24 mouse cellular contexts compared by ENCODE assay signal in the genomic region with DNA sequence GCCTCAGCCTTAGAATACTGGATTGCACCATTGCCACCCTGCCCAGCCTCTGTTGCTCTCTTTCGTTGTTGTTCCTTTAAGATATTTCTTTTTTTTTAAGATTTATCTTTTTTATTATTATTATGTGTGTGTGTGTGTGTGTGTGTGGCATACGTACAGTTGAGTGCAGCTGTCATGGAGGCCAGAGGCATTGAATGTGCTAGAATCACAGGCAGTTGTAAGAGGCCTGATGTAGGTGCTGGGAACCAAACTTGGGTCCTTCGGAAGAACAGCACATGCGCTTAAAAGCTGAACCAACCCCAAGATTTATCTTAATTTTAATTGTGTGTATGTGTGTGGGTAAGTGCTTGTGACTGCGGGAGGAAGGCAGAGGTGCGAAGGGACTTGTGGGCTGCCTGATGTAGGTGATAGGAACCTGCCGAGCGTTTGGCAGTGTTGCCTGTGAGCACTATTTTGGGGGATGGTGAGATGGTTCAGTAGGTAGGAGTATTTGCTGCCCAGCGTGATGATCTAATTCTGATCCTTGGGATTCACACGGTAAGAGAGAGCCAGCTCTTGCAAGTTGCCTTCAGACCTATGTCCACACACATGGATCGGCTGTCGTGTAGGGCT. TPM values are rescaled to one million over a fixed set of nuclear protein-coding genes. Genes with fewer than 3 reads are reported as not detected.
A peak's percentile ranks its signal among the peaks of the same experiment; 100 is the strongest.
DNase-seq lines count a peak whose midpoint lies in the region; ATAC-seq and TF ChIP-seq lines count a peak whose summit lies in the region.
"Had no signal": no experiment of that assay in that cellular context is flagged by ENCODE, and none has a peak within 500 bp of the region (broad histone marks: within the 10 kb centered on the region; RNA-seq: fewer than 3 reads in every experiment).

No protein-coding gene starts in this region.

- no peak for ATAC-seq in CD4-positive, CD25-positive, alpha-beta regulatory T cell, adult 4 months
- ATAC-seq in liver, embryonic 14.5 days (ENCODE audit: insufficient read depth): peak; percentile 9; the same call in 1 of the 2 replicates
- ATAC-seq in erythroid progenitor cell, adult 5-6 weeks (replicated peaks; ENCODE audit: low FRiP score, poor library complexity, severe bottlenecking): no peak
- ATAC-seq: forebrain, embryonic 16.5 days; intestine, embryonic 16.5 days; midbrain, embryonic 16.5 days had no signal

- H3K4me3 ChIP-seq in spleen, adult 2 months (ENCODE audit: extremely low read depth, insufficient read depth, insufficient read length): no peak overlapping the region
- no peak overlapping the region for H3K4me3 ChIP-seq in liver, embryonic 14.5 days (ENCODE audit: insufficient read depth in 1 of 2, low read depth in 2 of 2, low read length in 2 of 2)
- H3K4me3 ChIP-seq: heart, embryonic 10.5 days; hindbrain, embryonic 15.5 days; layer of hippocampus, adult 2 months; myocyte had no signal

- H3K4me1 ChIP-seq in spleen, adult 2 months (ENCODE audit: control insufficient read depth, insufficient read depth, insufficient read length): peaks cover 27% of the 10 kb centered on the region; the same call in 1 of the 2 replicates
- H3K4me1 ChIP-seq in liver, embryonic 14.5 days (replicated peaks; ENCODE audit: control insufficient read depth in 2 of 2, insufficient read depth in 2 of 2, low read length in 1 of 2): peaks cover 5 to 33% of the 10 kb centered on the region in 2 experiments

- H3K27me3 ChIP-seq in spleen, adult 2 months (ENCODE audit: control insufficient read depth, insufficient read depth, low read length): no peaks in the 10 kb centered on the region
- H3K27me3 ChIP-seq in liver, embryonic 14.5 days (ENCODE audit: control insufficient read depth, insufficient read depth, low read length): no peaks in the 10 kb centered on the region
- H3K27me3 ChIP-seq: hindbrain, embryonic 15.5 days had no signal

- DNase-seq in CD4-positive, CD25-positive, alpha-beta regulatory T cell, adult 2 months (ENCODE audit: low read depth, low spot score): peak; percentile 45
- no peak for DNase-seq in spleen, adult 2 months (ENCODE audit: low read depth in 1 of 2, low spot score in 2 of 2)
- DNase-seq in spleen, postnatal 36 days (ENCODE audit: low spot score in 2 of 2): no peak
- no peak for DNase-seq in liver, embryonic 14.5 days (ENCODE audit: low read depth in 3 of 3, low spot score in 3 of 3)
- peak; percentile 22 for DNase-seq in naive thymus-derived CD4-positive, alpha-beta T cell, adult 2 months (ENCODE audit: low read depth)
- no peak for DNase-seq in left cerebral cortex, adult 9 months (ENCODE audit: low spot score in 2 of 2)
- DNase-seq: adrenal gland, adult 8-10 months; cerebellum, adult 8-10 months; cerebellum, postnatal 36 days; embryo, embryonic 11 days; gastrocnemius, postnatal 25 days; heart, postnatal 4 days; kidney, adult 9 months; kidney, postnatal 25 days; lung, postnatal 10 days had no signal

- 88% methylated on average over 12 of the region's 12 CpGs for WGBS in spleen, adult 2 months
- whole genome bisulfite sequencing in liver, embryonic 14.5 days (ENCODE audit: insufficient replicate concordance): 32% methylated on average over 12 of the region's 12 CpGs

- no peak for TF ChIP-seq EP300 in liver, embryonic 14.5 days (IDR thresholded peaks at IDR 0.05; ENCODE audit: low read depth)

- TF ChIP-seq CTCF in spleen, adult 2 months (IDR thresholded peaks at IDR 0.05; ENCODE audit: extremely low read depth, insufficient read depth, insufficient read length, insufficient replicate concordance): no peak
- TF ChIP-seq CTCF in liver, embryonic 14.5 days (IDR thresholded peaks at IDR 0.05; ENCODE audit: low read depth): no peak

- no peak overlapping the region for H3K9ac ChIP-seq in liver, embryonic 14.5 days (replicated peaks)
- H3K9ac ChIP-seq: hindbrain, embryonic 15.5 days had no signal

- peak overlapping the region; percentile 25; the same call in 1 of the 2 replicates for H3K27ac ChIP-seq in spleen, adult 2 months (ENCODE audit: insufficient read depth, low read length)
- no peak overlapping the region for H3K27ac ChIP-seq in liver, embryonic 14.5 days
- H3K27ac ChIP-seq: heart, embryonic 10.5 days; hindbrain, embryonic 15.5 days; layer of hippocampus, adult 2 months had no signal

- no peaks in the 10 kb centered on the region for H3K36me3 ChIP-seq in spleen, adult 2 months (ENCODE audit: control insufficient read depth, insufficient read depth, low read length)
- H3K36me3 ChIP-seq in liver, embryonic 14.5 days (replicated peaks; ENCODE audit: control insufficient read depth, insufficient read depth, low read depth): no peaks in the 10 kb centered on the region
- H3K36me3 ChIP-seq: hindbrain, embryonic 15.5 days had no signal

- no peak for TF ChIP-seq POLR2A in spleen, adult 2 months (IDR thresholded peaks at IDR 0.05; ENCODE audit: low read depth, low read length)

- H3K4me2 ChIP-seq in liver, embryonic 14.5 days (ENCODE audit: low read depth): no peak overlapping the region
- H3K4me2 ChIP-seq: hindbrain, embryonic 15.5 days had no signal

- no peaks in the 10 kb centered on the region for H3K9me3 ChIP-seq in liver, embryonic 14.5 days (ENCODE audit: control insufficient read depth, low read length)
- H3K9me3 ChIP-seq: heart, embryonic 10.5 days; hindbrain, embryonic 15.5 days had no signal

RNA-seq across cellular contexts. Expression of a gene that starts 15.4 kb away (rescaled TPM):
- polyA plus RNA-seq in CD4-positive, CD25-positive, alpha-beta regulatory T cell, adult 4 months (2017; shearing (Covaris generic)): 10 to 100 TPM; 16.1 to 36.3 TPM
- polyA plus RNA-seq in spleen, adult 2 months (2012; rRNA removed): 30.8 and 44.2 TPM in 2 replicates
- polyA plus RNA-seq in liver, embryonic 14.5 days (2012; rRNA removed): 1.5 and 1.7 TPM in 2 replicates
- 1.9 and 2.3 TPM in 2 replicates for polyA plus RNA-seq in liver, embryonic 14.5 days (2014; fragmentation: Nextera tagmentation; extraction: Ambion mirVana)
- total RNA-seq in erythroid progenitor cell, adult 5-6 weeks (2015; ENCODE audit: low replicate concordance): 2.2 TPM in 1 of 2 replicates, not detected in the other
- 0.26 TPM in 1 of 2 replicates, not detected in the other for total RNA-seq in erythroid progenitor cell, adult 5-6 weeks (2017; ENCODE audit: low replicate concordance)

Comparison
In these comparisons a context has a peak if more than half of its experiments do, and no peak if none do; other contexts are left out.
1. DNase-seq: peak in CD4-positive, CD25-positive, alpha-beta regulatory T cell, adult 2 months (single experiment) and naive thymus-derived CD4-positive, alpha-beta T cell, adult 2 months (single experiment); none in spleen, adult 2 months (0 of 2), spleen, postnatal 36 days (0 of 2), liver, embryonic 14.5 days (0 of 3) and left cerebral cortex, adult 9 months (0 of 2).